Mouse (Mus musculus) forebrain, embryonic 10.5 days (tissue): Measurements from ENCODE around the gene Frem3. TPM values are rescaled to one million over a fixed set of nuclear protein-coding genes. Genes with fewer than 3 reads are reported as not detected.
A peak's percentile ranks its signal among the peaks of the same experiment; 100 is the strongest.

Experiments
- DNase-seq: peaks from one replicate; pipeline ENCODE4 v3.0.0-alpha.2; 2017; ENCODE audit warnings: low spot score; ENCODE audit errors: extremely low spot score
- H3K27ac ChIP-seq: fragments of 300-500 bp; sonication (generic); 2 replicates; pipeline ENCODE4 v1.5.1; 2016; ENCODE audit warnings: mild to moderate bottlenecking
- H3K27me3 ChIP-seq: fragments of 300-500 bp; sonication (generic); 2 replicates; pipeline ENCODE4 v1.6.1; 2016; ENCODE audit warnings: mild to moderate bottlenecking; ENCODE audit not compliant: poor library complexity, severe bottlenecking
- H3K36me3 ChIP-seq: fragments of 300-500 bp; sonication (generic); replicated peaks from 2 replicates; pipeline ENCODE4 v1.6.1; 2016; ENCODE audit warnings: mild to moderate bottlenecking, moderate library complexity
- H3K4me1 ChIP-seq: fragments of 300-500 bp; sonication (generic); 2 replicates; pipeline ENCODE4 v1.6.1; 2016
- H3K4me3 ChIP-seq: fragments of 300-500 bp; sonication (generic); 2 replicates; pipeline ENCODE4 v1.5.1; 2016; ENCODE audit warnings: mild to moderate bottlenecking, moderate library complexity
- H3K9me3 ChIP-seq: fragments of 300-500 bp; sonication (generic); 2 replicates; pipeline ENCODE4 v1.6.1; 2016; ENCODE audit warnings: mild to moderate bottlenecking, moderate library complexity
- WGBS: fragments of 180-500 bp; shearing (Covaris S2); methylation state at CpG from one replicate; pipeline ENCODE4 v1.1.7; 2016; 5-methylcytosine and 5-hydroxymethylcytosine counted together
- polyA plus RNA-seq: library from polyadenylated mRNA; unstranded; fragments of >200 nt; fragmentation: Nextera tagmentation; extraction: Ambion mirVana; gene quantifications from 2 replicates; pipeline ENCODE4 v1.2.1, GENCODE M21; 2016

Gene Frem3
- not detected in 2 replicates for polyA plus RNA-seq

DNA sequence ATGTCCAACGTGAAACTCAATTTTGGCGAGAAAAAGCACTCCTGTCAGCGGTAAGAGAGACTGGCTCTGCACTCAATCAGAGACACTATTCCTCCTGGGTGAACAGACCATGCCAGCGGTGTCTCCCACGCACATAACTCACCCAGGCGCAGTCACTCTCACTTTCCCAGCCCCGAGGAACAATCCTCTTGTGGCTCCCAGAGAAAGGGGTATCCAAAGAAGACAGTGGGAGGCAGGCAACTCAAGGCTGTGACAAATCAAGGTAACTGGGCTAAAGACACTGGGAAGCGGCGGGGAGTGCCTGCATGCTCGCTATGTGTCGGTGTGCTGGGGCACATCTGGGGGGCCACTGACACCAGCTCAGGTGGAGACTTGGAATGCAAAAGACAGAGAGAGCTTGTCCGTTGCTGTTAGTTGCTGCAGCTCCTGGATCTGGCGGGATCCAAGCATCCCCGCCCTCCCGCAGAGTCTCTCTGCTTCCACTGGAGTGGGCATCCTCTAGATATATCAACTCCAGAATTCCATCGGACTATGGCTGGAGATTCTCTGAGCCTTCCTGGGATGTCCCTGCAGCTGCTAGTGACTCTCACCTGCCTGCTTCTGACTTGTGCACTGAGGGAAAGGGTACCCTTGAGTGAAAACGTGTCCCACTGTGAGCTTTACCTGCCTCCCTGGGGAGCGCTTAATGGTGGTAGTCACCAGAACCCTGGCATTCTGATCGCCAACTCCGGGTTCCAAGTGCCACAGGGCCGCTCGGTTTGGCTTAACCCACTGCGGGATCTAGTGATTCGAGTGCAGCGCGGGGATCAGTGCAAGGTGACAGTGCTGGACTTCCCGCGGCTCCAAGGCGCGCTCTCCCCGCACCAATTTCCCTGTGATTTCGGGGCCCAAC lies at the start of gene Frem3:
Gene Frem3, plus strand, starts transcription at position 532 of the 892 bp plus-strand sequence.
- Histone ChIP-seq H3K36me3 (no peaks in the 10 kb centered on the region), H3K9me3 (no peaks in the 10 kb centered on the region), H3K4me1 (peaks cover 21% of the 10 kb centered on the region), H3K27ac (no peak within 1 kb of the TSS), H3K4me3 (peak within 1 kb of the TSS; percentile 45), H3K27me3 (peaks cover 38% of the 10 kb centered on the region)
- DNase-seq: no peak
- 2% methylated on average over 32 of the region's 32 CpGs for WGBS

DNA sequence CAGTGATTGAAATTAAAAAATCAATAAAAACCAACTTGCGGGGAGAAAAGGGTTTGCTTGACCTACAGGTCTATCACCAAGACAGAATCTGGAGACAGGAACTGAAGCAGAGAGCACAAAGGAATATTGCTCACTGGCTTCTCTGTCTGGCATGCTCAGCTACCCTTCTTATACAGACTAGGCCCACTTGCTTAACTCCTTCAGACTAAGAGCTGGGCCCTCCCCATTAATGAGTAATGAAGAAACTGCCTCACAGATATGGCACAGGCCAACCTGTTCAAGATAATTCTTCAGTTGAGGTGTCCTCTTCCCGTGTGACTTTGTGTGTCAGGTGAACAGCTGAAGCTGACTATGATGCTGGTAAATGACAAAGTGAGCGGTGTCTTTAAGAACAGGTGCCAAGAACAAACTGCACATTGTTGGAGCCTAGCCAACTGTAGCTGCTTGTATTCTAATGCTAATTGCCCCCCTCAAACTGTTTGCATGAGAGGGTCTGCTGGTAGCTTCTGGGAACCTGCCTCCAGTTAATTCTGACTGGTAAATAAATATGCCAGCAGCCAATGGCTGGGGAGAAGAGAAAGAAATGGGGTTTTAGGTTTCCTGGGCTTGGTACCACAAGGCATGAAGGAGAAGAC lies 46.6 kb upstream of the Frem3 start:
- Histone ChIP-seq H3K27me3 (no peaks in the 10 kb centered on the region), H3K27ac (no peak overlapping the region), H3K4me3 (no peak overlapping the region), H3K4me1 (peaks cover 15% of the 10 kb centered on the region; the same call in 1 of the 2 replicates), H3K36me3 (no peaks in the 10 kb centered on the region), H3K9me3 (no peaks in the 10 kb centered on the region)
- no peak for DNase-seq
- WGBS: 81% methylated on average over 3 of the region's 3 CpGs

DNA sequence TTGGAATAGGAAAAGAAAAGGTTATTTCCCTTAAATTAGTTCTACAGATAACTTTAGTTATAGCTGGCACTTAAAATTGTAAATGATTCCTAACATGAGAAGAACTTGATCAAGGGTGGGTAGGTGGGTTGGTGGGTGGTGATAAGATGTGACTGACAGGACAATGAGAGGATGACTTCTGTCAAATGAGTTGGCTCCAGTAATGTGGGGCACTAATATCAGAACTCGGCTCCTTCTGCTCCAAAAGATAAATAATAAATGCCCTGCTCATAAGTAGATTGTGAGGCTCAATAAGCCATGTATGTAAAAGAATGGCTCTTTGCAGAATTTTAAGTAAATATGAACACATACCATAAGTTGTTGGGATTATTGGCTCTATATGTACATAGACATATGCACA lies 43.4 kb upstream of the Frem3 start:
- H3K27ac ChIP-seq: no peak overlapping the region
- no peaks in the 10 kb centered on the region for H3K27me3 ChIP-seq
- no peaks in the 10 kb centered on the region for H3K36me3 ChIP-seq
- 93% methylated on average over 1 of the region's 1 CpGs for WGBS
- H3K4me1 ChIP-seq: peaks cover 15% of the 10 kb centered on the region; the same call in 1 of the 2 replicates
- DNase-seq: no peak
- H3K4me3 ChIP-seq: no peak overlapping the region
- no peaks in the 10 kb centered on the region for H3K9me3 ChIP-seq

- Histone ChIP-seq H3K4me3 (no peak overlapping the region), H3K4me1 (peaks cover 15% of the 10 kb centered on the region; the same call in 1 of the 2 replicates), H3K36me3 (no peaks in the 10 kb centered on the region), H3K9me3 (no peaks in the 10 kb centered on the region), H3K27ac (no peak overlapping the region), H3K27me3 (no peaks in the 10 kb centered on the region)
- WGBS: 74% methylated on average over 6 of the region's 6 CpGs
- no peak for DNase-seq
Observed at GRCm38 (mm10) chr8:80568243-80568995, 42.5 kb upstream of the Frem3 start.

DNA sequence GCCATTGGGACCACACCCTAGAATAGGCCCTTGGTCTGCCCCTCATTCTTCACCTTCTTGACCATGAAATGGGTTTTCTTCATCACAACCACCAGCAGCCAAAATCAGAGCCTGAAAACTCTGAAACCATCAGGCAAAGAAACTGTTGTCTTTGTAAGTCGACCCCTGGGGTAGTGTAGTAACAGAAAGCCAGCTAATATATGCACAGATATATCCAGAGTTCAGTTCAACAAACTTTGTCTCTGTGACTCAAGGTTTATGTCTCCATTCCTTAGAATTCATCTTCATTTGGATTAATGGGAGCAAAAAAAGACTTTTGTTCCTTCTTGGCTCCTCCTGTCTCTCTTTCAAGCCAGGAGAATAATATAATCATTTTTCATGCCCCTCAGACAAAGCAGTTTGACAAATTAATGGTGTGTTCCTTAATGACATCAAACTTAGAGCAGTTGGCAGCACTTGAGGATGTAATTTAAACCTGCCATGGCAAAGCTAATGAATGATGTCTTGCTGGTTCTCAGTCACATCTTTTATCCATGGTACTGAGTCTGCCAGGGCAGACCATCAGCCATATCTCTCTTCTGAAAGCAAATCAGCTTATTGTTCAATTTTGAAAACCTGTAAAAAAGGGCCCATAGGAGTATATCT lies 38.3 kb upstream of the Frem3 start:
- WGBS: 81% methylated on average over 1 of the region's 1 CpGs
- Histone ChIP-seq H3K9me3 (no peaks in the 10 kb centered on the region), H3K4me1 (peaks cover 9% of the 10 kb centered on the region; the same call in 1 of the 2 replicates), H3K27me3 (no peaks in the 10 kb centered on the region), H3K27ac (no peak overlapping the region), H3K36me3 (no peaks in the 10 kb centered on the region), H3K4me3 (no peak overlapping the region)
- DNase-seq: no peak

DNA sequence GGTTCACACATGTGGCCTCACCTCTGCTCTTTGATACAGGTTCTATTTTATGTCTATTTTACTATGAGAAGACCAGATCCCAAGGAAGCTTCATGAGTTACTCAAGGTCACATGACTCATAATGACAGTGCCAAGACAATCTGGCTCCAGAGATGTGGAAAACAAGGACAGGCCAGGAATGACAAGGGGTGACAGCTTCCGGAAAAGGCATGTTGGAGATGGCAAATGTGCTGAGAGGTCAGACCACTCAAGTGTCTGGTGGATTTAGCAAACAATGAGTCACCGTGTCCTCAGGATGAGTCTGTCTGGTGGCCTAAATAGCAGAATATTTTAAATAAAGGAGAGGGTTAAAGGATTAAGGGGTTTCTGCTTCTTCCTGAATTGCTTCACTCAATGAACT lies 33.8 kb upstream of the Frem3 start:
- Histone ChIP-seq H3K4me1 (no peaks in the 10 kb centered on the region), H3K27me3 (no peaks in the 10 kb centered on the region), H3K27ac (no peak overlapping the region), H3K36me3 (no peaks in the 10 kb centered on the region), H3K4me3 (no peak overlapping the region), H3K9me3 (no peaks in the 10 kb centered on the region)
- 89% methylated on average over 2 of the region's 2 CpGs for WGBS
- DNase-seq: no peak

GRCm38 (mm10) chr8:80579038-80579437 lies 31.8 kb upstream of the Frem3 start:
- Histone ChIP-seq H3K4me1 (no peaks in the 10 kb centered on the region), H3K27ac (no peak overlapping the region), H3K4me3 (no peak overlapping the region), H3K9me3 (no peaks in the 10 kb centered on the region), H3K27me3 (no peaks in the 10 kb centered on the region), H3K36me3 (no peaks in the 10 kb centered on the region)
- 80% methylated on average over 1 of the region's 1 CpGs for WGBS
- no peak for DNase-seq

GRCm38 (mm10) chr8:80592626-80593025 lies 18.3 kb upstream of the Frem3 start:
- 89% methylated on average over 5 of the region's 5 CpGs for WGBS
- Histone ChIP-seq H3K36me3 (no peaks in the 10 kb centered on the region), H3K27ac (no peak overlapping the region), H3K4me3 (no peak overlapping the region), H3K9me3 (no peaks in the 10 kb centered on the region), H3K4me1 (no peaks in the 10 kb centered on the region), H3K27me3 (no peaks in the 10 kb centered on the region)
- DNase-seq: no peak

DNA sequence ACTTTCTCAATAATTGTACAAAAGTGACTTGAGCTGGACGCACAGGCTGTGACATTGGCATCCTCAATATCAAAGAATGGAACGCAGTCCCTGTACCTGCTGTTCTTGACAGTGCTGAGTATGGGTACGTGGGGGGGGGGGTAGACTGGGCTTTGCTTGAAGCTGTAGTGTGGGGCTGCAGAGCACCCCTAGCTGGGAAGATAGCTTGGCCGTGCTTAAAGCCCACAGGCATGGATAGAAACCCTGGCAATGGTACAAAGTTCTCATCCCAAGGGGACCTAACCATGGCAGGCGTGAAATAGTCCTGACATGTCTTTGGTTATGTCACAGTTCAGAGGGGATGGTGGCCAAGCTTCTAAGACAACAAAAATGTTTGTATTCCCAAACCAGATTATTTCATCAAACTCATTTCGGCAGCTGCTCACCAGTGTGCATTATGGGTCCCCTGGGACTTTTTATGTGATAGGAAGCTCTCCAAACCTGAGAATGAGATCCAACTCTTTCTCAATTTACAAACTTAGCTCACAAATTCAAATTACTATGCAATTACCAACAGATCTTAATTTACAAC lies 10.2 kb upstream of the Frem3 start:
- Histone ChIP-seq H3K4me3 (no peak overlapping the region), H3K27ac (no peak overlapping the region), H3K4me1 (no peaks in the 10 kb centered on the region), H3K36me3 (no peaks in the 10 kb centered on the region), H3K9me3 (no peaks in the 10 kb centered on the region), H3K27me3 (no peaks in the 10 kb centered on the region)
- 88% methylated on average over 6 of the region's 6 CpGs for WGBS
- DNase-seq: no peak

DNA sequence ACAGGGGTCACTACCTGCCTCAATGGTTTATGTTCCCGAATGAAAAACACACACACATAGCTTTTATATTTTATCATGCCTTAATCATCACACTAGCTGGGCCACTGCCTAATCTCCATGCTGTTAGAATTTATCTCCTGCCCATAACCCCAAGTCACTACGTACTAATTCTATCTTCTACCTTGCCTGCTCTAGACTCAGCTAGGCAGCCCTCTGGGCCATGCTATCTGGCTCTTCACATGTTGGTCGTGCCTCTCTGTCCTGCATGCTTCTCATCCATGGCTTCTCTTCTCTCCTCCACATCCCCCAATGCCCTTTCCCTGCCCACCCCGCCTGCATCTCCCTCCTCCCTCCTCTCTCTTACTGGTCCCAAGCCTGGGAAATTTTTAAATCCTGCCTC lies 9.0 kb upstream of the Frem3 start:
- WGBS: 83% methylated on average over 4 of the region's 4 CpGs
- Histone ChIP-seq H3K4me1 (no peaks in the 10 kb centered on the region), H3K27me3 (no peaks in the 10 kb centered on the region), H3K27ac (no peak overlapping the region), H3K4me3 (no peak overlapping the region), H3K36me3 (no peaks in the 10 kb centered on the region), H3K9me3 (no peaks in the 10 kb centered on the region)
- no peak for DNase-seq

- Histone ChIP-seq H3K9me3 (no peaks in the 10 kb centered on the region), H3K4me1 (peaks cover 21% of the 10 kb centered on the region), H3K4me3 (no peak overlapping the region), H3K36me3 (no peaks in the 10 kb centered on the region), H3K27me3 (peaks cover 27% of the 10 kb centered on the region), H3K27ac (no peak overlapping the region)
- 94% methylated on average over 4 of the region's 4 CpGs for WGBS
- no peak for DNase-seq
Observed at GRCm38 (mm10) chr8:80607082-80607481, 3.8 kb upstream of the Frem3 start.

DNA sequence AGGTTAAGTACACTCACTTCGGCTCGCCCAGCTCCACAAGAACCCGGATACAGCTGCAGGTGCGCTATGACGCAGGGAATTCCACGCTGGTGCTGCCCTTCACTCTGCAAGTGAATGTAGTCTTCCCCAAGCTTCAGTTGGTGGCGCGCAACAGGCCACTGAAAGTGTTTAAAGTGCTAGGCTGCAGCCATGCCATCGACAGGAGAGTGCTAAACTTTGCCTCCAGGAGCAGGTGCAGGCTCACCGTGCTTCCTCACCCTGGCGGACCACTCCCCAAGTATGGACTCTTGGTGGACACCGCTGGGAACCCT lies 516 bp downstream of the Frem3 start:
- WGBS: 7% methylated on average over 12 of the region's 12 CpGs
- DNase-seq: no peak
- H3K27ac ChIP-seq: no peak overlapping the region
- peak overlapping the region; percentile 45 for H3K4me3 ChIP-seq
- H3K4me1 ChIP-seq: peaks cover 21% of the 10 kb centered on the region
- H3K36me3 ChIP-seq: no peaks in the 10 kb centered on the region
- H3K9me3 ChIP-seq: no peaks in the 10 kb centered on the region
- H3K27me3 ChIP-seq: peaks cover 38% of the 10 kb centered on the region
